Mouse (Mus musculus) small intestine, adult 10 weeks (tissue): ENCODE results near the gene Pramel1. TPM values are rescaled to one million over a fixed set of nuclear protein-coding genes. Genes with fewer than 3 reads are reported as not detected.

ENCODE experiments used
- polyA plus RNA-seq: library from polyadenylated mRNA; stranded (reverse); fragments of 350-450 nt; fragmentation: Illumina TruSeq; extraction: RNeasy Lipid Tissue Mini Kit (QIAGEN cat#74804); gene quantifications from one replicate; pipeline ENCODE4 v1.2.3, GENCODE M21; 2014; ENCODE audit warnings: low replicate concordance

The Pramel1 gene
- polyA plus RNA-seq: not detected

DNA sequence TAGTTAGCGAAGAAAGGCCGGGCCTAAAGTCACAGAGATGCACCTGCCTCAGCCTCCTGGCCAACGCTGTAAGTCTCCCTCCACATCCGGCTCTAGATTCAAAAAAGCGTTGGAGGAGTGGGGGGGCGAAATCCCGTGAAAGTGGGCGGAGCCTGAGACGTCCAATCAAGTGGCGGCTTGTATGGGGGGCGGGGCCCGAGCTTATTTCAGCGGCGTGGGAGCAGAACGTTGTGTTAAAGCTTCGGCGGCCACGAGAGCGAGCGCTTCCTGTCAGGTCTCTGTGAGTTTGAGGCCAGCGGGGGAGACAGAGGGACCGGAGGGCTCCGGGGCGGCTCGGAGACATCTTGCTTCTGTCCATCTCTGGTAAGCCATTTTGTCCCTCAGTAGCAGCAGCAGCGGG lies at the start of gene Pramel1:
Gene Pramel1 (plus strand): TSS at position 248 of the 400 bp plus-strand sequence.

DNA sequence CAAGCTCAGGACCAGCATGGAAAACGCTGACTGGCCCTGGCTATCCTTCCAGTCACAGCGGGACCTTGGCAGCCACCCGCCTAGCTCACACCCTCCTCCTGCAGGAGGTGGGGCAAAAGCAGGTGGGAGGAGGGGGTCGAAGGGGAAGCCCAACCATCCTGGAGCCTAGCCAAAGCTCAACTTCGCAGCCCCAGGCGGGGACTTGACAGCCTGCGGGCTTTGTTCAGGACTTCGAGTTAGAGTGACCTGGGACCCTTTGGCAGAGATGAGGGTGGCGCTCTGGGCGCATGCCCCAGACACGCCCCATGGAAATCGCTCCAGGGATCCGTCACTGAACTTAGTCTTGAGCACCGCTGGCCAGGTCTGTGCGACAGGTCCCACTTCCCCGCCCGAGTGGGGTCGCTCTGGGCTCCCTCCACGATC lies 44.7 kb upstream of the Pramel1 start, which contains the start of gene Lrrc38:
Gene Lrrc38 (plus strand): TSS at position 274 of the 423 bp plus-strand sequence.

DNA sequence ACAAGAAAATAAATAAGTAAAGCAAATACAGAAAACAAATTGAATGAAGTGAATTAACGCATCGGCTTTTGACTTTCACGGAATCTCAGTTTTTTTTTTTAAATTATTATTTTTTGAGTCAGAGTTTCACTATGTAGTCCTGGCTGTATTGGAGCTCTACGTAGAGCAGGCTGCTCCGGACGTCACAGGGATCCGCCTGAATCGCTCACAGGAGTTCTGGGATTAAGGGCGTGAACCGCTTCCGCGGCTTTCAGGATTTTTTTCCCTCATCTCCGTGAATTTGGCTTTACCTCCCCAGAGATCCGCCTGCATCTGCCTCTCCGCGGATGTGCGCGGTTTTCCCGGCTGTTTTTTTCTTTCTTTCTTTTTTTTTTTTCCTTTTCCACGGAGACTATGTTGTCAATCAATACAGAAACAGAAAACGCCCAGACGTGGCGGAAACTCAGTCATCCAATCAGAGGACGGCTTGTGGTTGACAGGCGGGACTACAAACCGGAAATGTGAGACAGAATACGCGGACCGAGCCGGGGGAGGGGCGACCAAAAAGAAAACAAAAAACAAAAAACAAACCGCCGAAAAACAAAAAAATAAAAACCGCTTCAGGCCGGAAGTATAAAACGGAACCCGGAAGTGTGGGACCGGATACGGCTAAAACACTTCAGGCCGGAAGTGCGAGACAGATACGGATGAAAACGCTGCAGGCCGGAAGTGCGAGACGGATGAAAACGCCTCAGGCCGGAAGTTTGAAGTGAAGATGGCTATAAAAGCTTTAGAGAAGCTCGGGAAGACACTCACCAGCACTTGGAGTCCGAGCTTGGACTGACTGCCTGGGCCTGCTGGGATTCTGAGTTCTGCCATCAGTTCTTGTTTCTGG lies 18.2 kb downstream of the Pramel1 start, which contains the start of gene Pramef8:
Gene Pramef8 (plus strand): TSS at position 208 of the 874 bp plus-strand sequence.

Other genes starting within 250 kb of the Pramel1 start
- 9.6 TPM for gene Prdm2, start 181.4 kb upstream of the Pramel1 start, polyA plus RNA-seq
- 5.2 TPM for gene Pdpn, start 94.9 kb upstream of the Pramel1 start, polyA plus RNA-seq
- not detected for gene Lrrc38, start 44.7 kb upstream of the Pramel1 start, polyA plus RNA-seq
- gene Pramef8, start 18.0 kb downstream of the Pramel1 start, polyA plus RNA-seq: 10.7 TPM
- not detected for gene Oog4, start 55.9 kb downstream of the Pramel1 start, polyA plus RNA-seq
- not detected for gene Gm13043, start 116.9 kb downstream of the Pramel1 start, polyA plus RNA-seq
- gene Gm13040, start 141.5 kb downstream of the Pramel1 start, polyA plus RNA-seq: not detected
- gene BC080695, start 157.3 kb downstream of the Pramel1 start, polyA plus RNA-seq: not detected
- gene Gm13057, start 157.3 kb downstream of the Pramel1 start, polyA plus RNA-seq: not detected
- not detected for gene Gm13083, start 220.6 kb downstream of the Pramel1 start, polyA plus RNA-seq